ENCODE assay signal across 25 mouse cellular contexts in genomic region chr10:40119466-40119865, GRCm38 (mm10). TPM values are rescaled to one million over a fixed set of nuclear protein-coding genes. Genes with fewer than 3 reads are reported as not detected.
DNase-seq lines count a peak whose midpoint lies in the region; ATAC-seq and TF ChIP-seq lines count a peak whose summit lies in the region.
"Had no signal": no experiment of that assay in that cellular context is flagged by ENCODE, and none has a peak within 500 bp of the region (broad histone marks: within the 10 kb centered on the region; RNA-seq: fewer than 3 reads in every experiment).

No protein-coding gene starts in this region.

- DNase-seq in liver, postnatal 0 days, result no peak
- no peak for DNase-seq in liver
- DNase-seq in CD4-positive helper T cell, adult 2 months (ENCODE audit: low read depth, low spot score), result peak; percentile 12
- no peak for DNase-seq in cerebellum, adult 18-20 months
- no peak for DNase-seq in kidney, postnatal 14 days
- DNase-seq: adrenal gland, adult 8-10 months; adrenal gland, postnatal 25 days; B cell, adult 2 months; cerebellum, adult 11-12 months; cerebellum, adult 9-10 months; cerebellum, postnatal 14 days; gastrocnemius, postnatal 25 days; heart, adult 18-20 months; heart, postnatal 10 days; heart, postnatal 36 days had no signal

- no peak overlapping the region for H3K27ac ChIP-seq in liver, postnatal 0 days (ENCODE audit: low read depth)
- H3K27ac ChIP-seq: forebrain, embryonic 10.5 days; forebrain, embryonic 13.5 days; heart, embryonic 15.5 days; hindbrain, embryonic 10.5 days; hindbrain, embryonic 13.5 days had no signal

- ATAC-seq in liver, postnatal 0 days, result 0 out of 2 replicates have a peak, but pooled peaks have one; percentile 30
- ATAC-seq in megakaryocyte progenitor cell, adult 5-6 weeks (replicated peaks; ENCODE audit: poor library complexity), result 0 out of 2 replicates have a peak, but pooled peaks have one; percentile 34
- ATAC-seq: activated CD4-positive, CD25-positive, alpha-beta regulatory T cell, adult 4 months; CD4-positive, CD25-positive, alpha-beta regulatory T cell, adult 4 months; forebrain, embryonic 13.5 days; hindbrain, embryonic 16.5 days had no signal

- no peaks in the 10 kb centered on the region for H3K9me3 ChIP-seq in liver, postnatal 0 days (ENCODE audit: low read length)
- H3K9me3 ChIP-seq: forebrain, embryonic 10.5 days; forebrain, embryonic 13.5 days; heart, embryonic 12.5 days; hindbrain, embryonic 10.5 days; hindbrain, embryonic 13.5 days had no signal

- 78% methylated on average over 3 of the region's 3 CpGs for whole genome bisulfite sequencing in liver, postnatal 0 days (ENCODE audit: insufficient replicate concordance)

- H3K9ac ChIP-seq in liver, postnatal 0 days (replicated peaks), result no peak overlapping the region
- H3K9ac ChIP-seq: forebrain, embryonic 13.5 days; heart, embryonic 12.5 days; heart, embryonic 15.5 days; hindbrain, embryonic 13.5 days had no signal

- no peak overlapping the region for H3K4me3 ChIP-seq in liver, postnatal 0 days (ENCODE audit: low read depth, low read length)
- H3K4me3 ChIP-seq: forebrain, embryonic 10.5 days; forebrain, embryonic 13.5 days; heart, embryonic 12.5 days; heart, embryonic 15.5 days; hindbrain, embryonic 10.5 days; hindbrain, embryonic 13.5 days had no signal

- H3K36me3 ChIP-seq in liver, postnatal 0 days (replicated peaks; ENCODE audit: insufficient read depth, low read length), result peaks cover 3% of the 10 kb centered on the region; the same call in 1 of the 2 replicates
- H3K36me3 ChIP-seq: forebrain, embryonic 10.5 days; heart, embryonic 12.5 days; heart, embryonic 15.5 days; hindbrain, embryonic 10.5 days; hindbrain, embryonic 13.5 days had no signal

- H3K4me2 ChIP-seq in liver, postnatal 0 days (ENCODE audit: low read depth, low read length), result no peak overlapping the region
- H3K4me2 ChIP-seq: forebrain, embryonic 13.5 days; heart, embryonic 12.5 days; heart, embryonic 15.5 days; hindbrain, embryonic 13.5 days had no signal

- H3K27me3 ChIP-seq in liver, postnatal 0 days (ENCODE audit: insufficient read depth, low read length), result no peaks in the 10 kb centered on the region
- H3K27me3 ChIP-seq: forebrain, embryonic 13.5 days; heart, embryonic 12.5 days; heart, embryonic 15.5 days; hindbrain, embryonic 13.5 days had no signal

- H3K4me1 ChIP-seq in liver, postnatal 0 days (ENCODE audit: insufficient read depth), result peaks cover 4% of the 10 kb centered on the region
- H3K4me1 ChIP-seq: forebrain, embryonic 10.5 days; forebrain, embryonic 13.5 days; heart, embryonic 15.5 days; hindbrain, embryonic 10.5 days; hindbrain, embryonic 13.5 days had no signal

- no peak for TF ChIP-seq EP300 in liver, postnatal 0 days (IDR thresholded peaks at IDR 0.05; ENCODE audit: low read depth)

- TF ChIP-seq CTCF in liver, postnatal 0 days (IDR thresholded peaks at IDR 0.05; ENCODE audit: low read depth), result no peak

RNA-seq across cellular contexts. Expression of gene Slc16a10, which starts 22.6 kb away (rescaled TPM):
- 20.2 and 22.1 TPM in 2 replicates for polyA plus RNA-seq in liver, postnatal 0 days (2015; fragmentation: Nextera tagmentation; extraction: Ambion mirVana)
- total RNA-seq in megakaryocyte progenitor cell, adult 5-6 weeks (2015), result 39.2 and 40.8 TPM in 2 replicates
- total RNA-seq in megakaryocyte progenitor cell, adult 5-6 weeks (2017), result 23.9 and 24.4 TPM in 2 replicates
